Mouse (Mus musculus) embryonic facial prominence, embryonic 15.5 days (tissue): ENCODE measurements around the gene Spg20. TPM values are rescaled to one million over a fixed set of nuclear protein-coding genes. Genes with fewer than 3 reads are reported as not detected.

Source experiments
- ATAC-seq: fragments of 200-750 bp; cut with Nextera tagmentation; 2 replicates; pipeline ENCODE4 v1.8.0; 2017; ENCODE audit warnings: low read depth, moderate TSS enrichment; ENCODE audit not compliant: insufficient number of reproducible peaks, low FRiP score, low TSS enrichment
- H3K27ac ChIP-seq: fragments of 300-500 bp; sonication (generic); replicated peaks from 2 replicates; pipeline ENCODE4 v1.5.1; 2015; ENCODE audit warnings: mild to moderate bottlenecking, inconsistent platforms
- H3K27me3 ChIP-seq: fragments of 300-500 bp; sonication (generic); 2 replicates; pipeline ENCODE4 v1.6.1; 2015; ENCODE audit warnings: inconsistent platforms
- H3K36me3 ChIP-seq: fragments of 300-500 bp; sonication (generic); 2 replicates; pipeline ENCODE4 v1.6.1; 2015; ENCODE audit warnings: mild to moderate bottlenecking, inconsistent platforms
- H3K4me1 ChIP-seq: fragments of 300-500 bp; sonication (generic); 2 replicates; pipeline ENCODE4 v1.6.1; 2015; ENCODE audit warnings: inconsistent platforms
- H3K4me2 ChIP-seq: fragments of 300-500 bp; sonication (generic); replicated peaks from 2 replicates; pipeline ENCODE4 v1.6.1; 2015; ENCODE audit warnings: mild to moderate bottlenecking, inconsistent platforms
- H3K4me3 ChIP-seq: fragments of 300-500 bp; sonication (generic); replicated peaks from 2 replicates; pipeline ENCODE4 v1.5.1; 2015; ENCODE audit warnings: mild to moderate bottlenecking, inconsistent platforms
- H3K9ac ChIP-seq: fragments of 300-500 bp; sonication (generic); 2 replicates; pipeline ENCODE4 v1.6.1; 2015; ENCODE audit warnings: inconsistent platforms
- H3K9me3 ChIP-seq: fragments of 300-500 bp; sonication (generic); replicated peaks from 2 replicates; pipeline ENCODE4 v1.6.1; 2016; ENCODE audit warnings: inconsistent platforms
- WGBS: fragments of 180-500 bp; shearing (Covaris S2); methylation state at CpG from one replicate; pipeline ENCODE4 v1.1.7; 2015; 5-methylcytosine and 5-hydroxymethylcytosine counted together
- polyA plus RNA-seq: library from polyadenylated mRNA; unstranded; fragments of >200 nt; fragmentation: Nextera tagmentation; extraction: Ambion mirVana; gene quantifications from 2 replicates; pipeline ENCODE4 v1.2.1, GENCODE M21; 2015

Gene Spg20
- polyA plus RNA-seq: 65.9 and 67.8 TPM in 2 replicates

DNA sequence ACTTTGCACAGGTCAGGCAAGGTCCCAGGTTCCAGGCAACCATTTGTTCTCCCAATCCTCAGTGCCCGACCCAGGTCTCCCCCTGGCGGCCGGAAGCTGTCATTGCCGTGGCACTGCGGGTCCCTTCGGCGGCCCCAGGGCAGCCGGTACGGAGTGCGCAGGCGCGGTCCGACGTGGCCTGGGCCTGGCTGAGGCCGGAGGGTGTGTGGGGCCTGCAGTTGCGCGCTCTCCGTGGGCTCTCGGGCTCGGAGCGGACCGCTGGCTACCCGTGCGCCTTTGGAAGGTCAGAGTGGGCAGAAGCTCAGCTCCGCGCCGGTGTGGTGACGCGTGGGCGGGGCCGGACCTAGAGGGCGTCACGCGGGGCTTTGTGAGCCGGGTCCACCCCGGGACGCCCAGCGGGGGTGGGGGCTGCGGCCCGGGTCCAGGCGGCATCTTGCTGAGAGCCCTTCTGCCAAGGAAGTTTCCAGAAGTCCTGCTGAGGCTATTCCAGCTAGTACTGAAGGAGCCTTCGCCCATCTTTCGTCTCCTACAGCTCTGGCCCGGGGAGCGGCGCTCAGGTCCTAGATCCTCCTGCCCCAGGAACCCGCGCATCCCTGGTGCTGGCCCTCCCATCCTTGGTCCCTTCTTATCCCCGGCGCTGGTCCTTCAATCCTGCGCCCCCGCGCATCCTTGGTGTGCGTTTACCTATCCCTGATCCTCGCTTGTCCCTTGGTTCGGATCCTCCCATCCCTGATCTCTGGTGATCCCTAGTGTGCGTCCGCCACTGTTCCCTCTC lies at the start of gene Spg20:
TSS of gene Spg20 (plus strand) at position 174 of the 775 bp plus-strand sequence.
- under 1% methylated on average over 58 of the region's 58 CpGs for WGBS
- H3K27ac ChIP-seq: peak within 1 kb of the TSS; percentile 97
- ATAC-seq: peak; percentile 93
- peak within 1 kb of the TSS; percentile 90 for H3K4me3 ChIP-seq
- no peaks in the 10 kb centered on the region for H3K9me3 ChIP-seq
- peaks cover 8% of the 10 kb centered on the region for H3K36me3 ChIP-seq
- peaks cover 18% of the 10 kb centered on the region for H3K4me1 ChIP-seq
- peak within 1 kb of the TSS; percentile 96 for H3K9ac ChIP-seq
- no peaks in the 10 kb centered on the region for H3K27me3 ChIP-seq
- H3K4me2 ChIP-seq: peak within 1 kb of the TSS; percentile 54

DNA sequence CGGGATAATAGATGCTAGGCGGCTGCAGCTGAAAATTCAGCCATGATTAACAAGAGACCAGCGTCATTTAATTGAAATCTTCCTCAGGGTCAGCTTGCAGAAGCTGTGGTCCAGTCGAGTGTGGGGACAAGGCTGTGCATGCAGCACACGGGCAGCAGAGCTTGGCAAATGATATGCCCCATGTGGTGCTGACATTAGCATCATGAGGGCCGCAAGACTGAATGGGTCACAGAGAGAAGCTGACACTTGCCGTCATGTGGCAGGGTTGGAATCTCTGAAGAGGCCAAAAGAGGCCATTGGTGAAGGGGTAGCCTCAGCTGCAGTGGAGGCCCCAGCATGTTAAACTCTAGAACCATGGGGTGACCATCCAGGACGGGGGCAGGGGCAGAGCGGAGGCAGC lies 49.3 kb upstream of the Spg20 start:
- 67% methylated on average over 9 of the region's 9 CpGs for WGBS
- Histone ChIP-seq H3K4me2 (no peak overlapping the region), H3K27ac (no peak overlapping the region), H3K9ac (no peak overlapping the region), H3K27me3 (peaks cover 4% of the 10 kb centered on the region; the same call in 1 of the 2 replicates), H3K4me3 (no peak overlapping the region), H3K4me1 (no peaks in the 10 kb centered on the region), H3K36me3 (no peaks in the 10 kb centered on the region), H3K9me3 (no peaks in the 10 kb centered on the region)
- ATAC-seq: no peak

DNA sequence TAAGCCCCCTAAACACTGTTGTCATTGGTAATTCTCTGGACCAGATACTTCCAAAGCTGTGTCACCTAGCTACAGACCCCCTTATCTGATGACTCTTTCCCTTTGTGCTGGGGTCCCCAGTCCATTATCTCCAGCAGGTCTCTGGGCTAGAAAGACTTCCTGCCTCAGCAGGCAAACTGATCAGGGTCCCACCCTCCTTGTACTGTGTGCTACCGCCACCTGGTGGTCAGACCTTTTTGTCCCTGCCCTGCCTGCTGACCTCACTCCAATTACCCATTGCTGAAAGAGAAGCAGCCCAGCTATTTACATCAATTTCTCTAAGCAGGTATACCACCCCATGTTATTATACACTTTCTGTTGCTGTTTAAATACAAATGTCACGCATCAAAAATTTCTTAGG lies 47.5 kb upstream of the Spg20 start:
- Histone ChIP-seq H3K9me3 (no peaks in the 10 kb centered on the region), H3K4me3 (no peak overlapping the region), H3K4me2 (no peak overlapping the region), H3K27me3 (peaks cover 7% of the 10 kb centered on the region; the same call in 1 of the 2 replicates), H3K27ac (no peak overlapping the region), H3K9ac (no peak overlapping the region), H3K4me1 (no peaks in the 10 kb centered on the region), H3K36me3 (no peaks in the 10 kb centered on the region)
- no peak for ATAC-seq
- WGBS: 8% methylated on average over 2 of the region's 2 CpGs

DNA sequence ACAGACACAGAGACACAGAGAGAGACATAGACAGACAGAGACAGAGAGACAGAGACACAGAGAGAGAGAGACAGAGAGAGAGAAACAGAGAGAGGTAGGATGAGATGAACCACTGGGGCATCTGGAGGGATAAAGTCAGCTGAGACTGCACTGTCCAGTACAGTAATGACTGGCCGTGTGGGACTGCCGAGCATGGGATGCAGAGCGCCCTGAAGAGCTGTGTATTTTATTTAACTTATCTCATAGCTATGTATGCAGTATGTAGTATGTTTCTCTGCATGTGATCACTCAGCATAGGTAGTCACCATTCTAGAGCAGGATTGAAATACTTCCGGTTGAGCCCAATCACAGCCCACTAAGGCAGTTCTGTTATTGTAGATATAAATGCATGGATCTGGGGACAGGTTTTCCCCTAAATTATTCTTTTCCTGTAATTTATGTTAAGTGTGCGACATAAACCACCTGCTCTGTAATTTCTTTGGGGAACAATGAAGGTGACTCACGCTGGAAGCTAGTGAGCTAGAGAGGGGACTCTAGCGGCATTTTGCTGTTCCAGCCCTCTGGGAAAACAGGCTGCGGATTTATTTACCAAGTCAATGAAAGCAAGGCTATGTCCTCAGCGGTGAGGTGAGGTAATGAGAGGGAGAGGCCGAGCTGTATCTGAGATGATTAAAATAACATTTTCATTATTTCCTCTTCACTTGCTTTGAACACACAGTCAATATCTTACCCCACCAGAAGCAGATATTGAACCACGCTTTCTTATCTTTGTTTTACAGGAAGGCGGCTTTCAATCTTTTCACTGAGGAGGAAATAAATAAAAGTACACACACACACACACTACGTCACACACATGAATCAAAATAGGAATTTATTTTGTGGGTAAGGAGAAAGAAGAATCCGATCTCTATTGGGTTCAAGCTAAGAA lies 45.9 kb upstream of the Spg20 start:
- H3K9me3 ChIP-seq: no peaks in the 10 kb centered on the region
- 60% methylated on average over 14 of the region's 14 CpGs for WGBS
- no peaks in the 10 kb centered on the region for H3K4me1 ChIP-seq
- no peaks in the 10 kb centered on the region for H3K36me3 ChIP-seq
- H3K4me3 ChIP-seq: no peak overlapping the region
- no peak overlapping the region for H3K9ac ChIP-seq
- H3K27ac ChIP-seq: no peak overlapping the region
- peaks cover 7% of the 10 kb centered on the region; the same call in 1 of the 2 replicates for H3K27me3 ChIP-seq
- no peak overlapping the region for H3K4me2 ChIP-seq
- no peak for ATAC-seq

DNA sequence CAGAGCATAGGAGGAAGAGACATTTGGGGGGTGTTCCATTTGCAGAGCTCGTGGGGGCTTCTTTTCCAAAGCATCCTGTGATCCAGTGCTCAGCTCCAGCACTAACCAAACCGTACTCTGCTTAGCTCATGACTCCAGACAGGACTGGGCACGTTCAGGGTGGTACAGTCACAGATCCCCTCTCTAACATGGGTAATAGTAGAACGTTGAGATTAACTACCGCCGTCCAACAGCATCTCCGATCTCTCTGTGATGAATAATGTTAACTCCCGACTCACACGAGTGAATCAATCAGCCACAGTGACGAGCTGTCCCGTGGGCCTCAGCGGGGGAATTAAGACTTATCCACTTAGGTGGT lies 45.3 kb upstream of the Spg20 start:
- no peaks in the 10 kb centered on the region for H3K9me3 ChIP-seq
- no peak for ATAC-seq
- no peaks in the 10 kb centered on the region for H3K4me1 ChIP-seq
- H3K27ac ChIP-seq: no peak overlapping the region
- H3K9ac ChIP-seq: no peak overlapping the region
- no peaks in the 10 kb centered on the region for H3K36me3 ChIP-seq
- no peak overlapping the region for H3K4me2 ChIP-seq
- no peak overlapping the region for H3K4me3 ChIP-seq
- H3K27me3 ChIP-seq: peaks cover 7% of the 10 kb centered on the region; the same call in 1 of the 2 replicates
- 44% methylated on average over 12 of the region's 12 CpGs for WGBS

DNA sequence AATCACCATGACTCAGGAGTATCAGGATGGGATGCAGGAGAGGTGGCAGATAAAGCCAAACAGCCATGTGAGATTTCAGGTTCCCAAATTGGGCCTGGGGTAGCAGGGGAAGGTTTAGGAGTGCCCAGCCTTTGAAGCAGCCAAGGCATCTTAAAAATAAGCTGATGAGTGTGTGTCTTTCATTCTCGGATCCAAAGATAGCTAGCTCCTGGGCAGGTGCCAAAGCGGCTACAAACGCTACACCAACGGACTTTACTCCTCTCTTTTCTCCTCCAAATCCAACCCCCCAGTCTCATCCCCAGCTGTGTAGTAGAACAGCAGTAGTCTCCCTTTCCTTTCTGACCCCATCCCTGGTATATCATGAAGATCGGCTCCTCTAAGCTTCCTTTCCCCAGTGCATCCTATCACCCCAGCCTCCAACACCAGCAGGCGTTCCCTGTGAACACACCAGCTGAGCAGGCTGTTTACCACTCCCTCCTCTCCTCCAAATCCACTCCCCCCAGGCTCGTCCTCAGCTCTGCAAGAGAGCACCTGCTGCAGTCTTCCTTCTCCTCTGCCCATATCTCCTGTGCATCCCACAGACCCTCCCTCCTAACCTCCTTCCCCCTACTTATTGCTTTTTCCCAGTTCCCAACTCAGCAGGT lies 44.0 kb upstream of the Spg20 start:
- no peaks in the 10 kb centered on the region for H3K4me1 ChIP-seq
- peaks cover 7% of the 10 kb centered on the region; the same call in 1 of the 2 replicates for H3K27me3 ChIP-seq
- no peaks in the 10 kb centered on the region for H3K36me3 ChIP-seq
- no peak overlapping the region for H3K9ac ChIP-seq
- H3K4me2 ChIP-seq: no peak overlapping the region
- 36% methylated on average over 7 of the region's 7 CpGs for WGBS
- no peak overlapping the region for H3K4me3 ChIP-seq
- no peak for ATAC-seq
- no peaks in the 10 kb centered on the region for H3K9me3 ChIP-seq
- no peak overlapping the region for H3K27ac ChIP-seq

DNA sequence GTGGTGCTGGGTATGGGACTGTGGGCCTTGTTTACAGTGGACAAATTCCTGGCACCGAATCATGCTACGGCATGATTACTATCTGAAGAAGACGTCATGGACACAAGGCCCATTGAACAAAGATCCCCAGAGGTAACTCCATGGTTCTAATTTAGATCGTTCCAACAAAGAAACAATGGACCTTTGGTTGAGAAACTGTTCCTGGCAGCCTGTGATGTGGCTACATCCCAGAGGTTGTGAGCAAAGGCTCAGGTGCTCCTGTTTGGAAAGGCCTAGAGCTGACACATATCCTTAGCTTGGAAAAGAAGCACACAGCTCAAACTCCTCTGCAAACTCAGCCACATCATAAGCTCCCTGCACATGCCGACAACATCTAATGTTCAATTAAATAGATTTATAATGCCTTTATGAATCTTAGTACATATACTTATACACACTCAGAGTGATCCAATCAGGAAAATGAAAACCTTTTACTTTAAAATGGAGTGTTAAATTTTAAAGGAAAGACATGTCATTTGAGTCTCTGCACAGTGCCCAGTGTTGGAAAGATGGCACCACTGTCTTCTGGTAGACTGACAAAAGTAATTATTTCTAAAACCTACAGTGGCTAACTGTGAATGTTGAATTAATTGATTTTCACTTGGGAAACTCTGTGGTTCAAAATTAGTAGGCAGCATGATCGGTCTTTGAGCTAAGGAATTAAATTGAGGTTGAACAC lies 37.2 kb upstream of the Spg20 start:
- ATAC-seq: no peak
- Histone ChIP-seq H3K36me3 (no peaks in the 10 kb centered on the region), H3K9me3 (no peaks in the 10 kb centered on the region), H3K27me3 (no peaks in the 10 kb centered on the region), H3K9ac (no peak overlapping the region), H3K4me1 (no peaks in the 10 kb centered on the region), H3K27ac (no peak overlapping the region), H3K4me2 (no peak overlapping the region), H3K4me3 (no peak overlapping the region)
- WGBS: 60% methylated on average over 6 of the region's 6 CpGs

DNA sequence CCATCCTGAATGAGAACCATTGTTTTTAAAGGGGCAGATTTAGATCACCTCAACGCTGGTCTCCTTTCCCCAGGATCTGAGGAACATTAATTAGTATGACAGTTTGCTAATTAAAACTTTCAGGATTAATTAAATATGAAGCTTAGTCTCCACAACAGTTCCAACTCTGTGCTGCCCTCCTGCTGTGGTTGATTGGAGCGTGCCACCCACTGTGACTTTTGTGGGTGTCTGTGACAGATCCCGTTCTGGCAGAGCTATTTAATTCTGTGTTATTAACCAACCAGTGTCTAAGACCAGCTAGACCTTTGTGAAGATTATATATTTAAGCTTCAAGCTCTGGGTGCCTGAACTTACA lies 36.6 kb upstream of the Spg20 start:
- H3K9ac ChIP-seq: no peak overlapping the region
- WGBS: 49% methylated on average over 3 of the region's 3 CpGs
- no peaks in the 10 kb centered on the region for H3K27me3 ChIP-seq
- H3K4me1 ChIP-seq: no peaks in the 10 kb centered on the region
- H3K4me3 ChIP-seq: no peak overlapping the region
- ATAC-seq: no peak
- no peak overlapping the region for H3K27ac ChIP-seq
- no peak overlapping the region for H3K4me2 ChIP-seq
- no peaks in the 10 kb centered on the region for H3K36me3 ChIP-seq
- H3K9me3 ChIP-seq: no peaks in the 10 kb centered on the region

DNA sequence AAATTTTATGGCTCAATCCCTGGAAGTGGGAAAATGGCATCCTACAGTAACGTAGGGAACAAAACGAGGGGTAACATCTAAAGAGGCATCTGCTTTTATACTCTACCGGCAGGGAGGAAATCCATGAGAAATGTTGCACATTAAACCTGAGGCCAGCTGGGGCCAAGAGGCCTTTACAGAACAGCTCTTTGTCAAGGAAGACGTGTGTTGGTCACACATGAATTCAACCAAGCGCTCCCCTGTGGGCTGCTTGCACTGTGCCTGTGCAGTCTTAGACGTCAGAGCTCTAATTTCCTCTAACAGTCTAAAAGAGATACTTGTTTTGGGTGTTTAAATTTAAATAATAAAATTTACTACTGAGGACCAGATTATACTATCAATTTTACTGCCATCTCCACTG lies 33.7 kb upstream of the Spg20 start:
- H3K4me1 ChIP-seq: no peaks in the 10 kb centered on the region
- no peaks in the 10 kb centered on the region for H3K9me3 ChIP-seq
- H3K36me3 ChIP-seq: no peaks in the 10 kb centered on the region
- no peak overlapping the region for H3K4me3 ChIP-seq
- no peak overlapping the region for H3K27ac ChIP-seq
- no peak overlapping the region for H3K4me2 ChIP-seq
- WGBS: 41% methylated on average over 6 of the region's 6 CpGs
- no peak overlapping the region for H3K9ac ChIP-seq
- no peak for ATAC-seq
- H3K27me3 ChIP-seq: no peaks in the 10 kb centered on the region

DNA sequence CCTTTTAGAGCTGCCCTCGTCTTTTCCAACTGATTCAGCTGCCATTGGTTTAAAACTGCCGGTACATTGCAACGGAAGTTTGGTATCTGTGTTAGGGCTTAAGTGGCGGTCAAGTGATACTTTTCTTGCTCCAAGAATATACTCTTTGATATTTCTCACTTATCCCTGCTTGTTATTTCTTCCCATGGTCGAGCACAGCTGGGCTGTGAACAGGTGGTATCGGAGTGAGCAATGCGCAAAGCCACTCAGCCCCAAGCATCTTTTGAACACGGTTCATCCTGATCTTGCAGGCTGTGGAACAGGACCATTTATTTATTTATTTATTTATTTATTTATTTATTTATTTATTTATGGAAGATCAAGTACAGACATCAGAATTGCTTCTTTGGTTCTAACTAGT lies 32.3 kb upstream of the Spg20 start:
- Histone ChIP-seq H3K9ac (no peak overlapping the region), H3K4me1 (no peaks in the 10 kb centered on the region), H3K27me3 (no peaks in the 10 kb centered on the region), H3K9me3 (no peaks in the 10 kb centered on the region), H3K27ac (no peak overlapping the region), H3K4me3 (no peak overlapping the region), H3K36me3 (no peaks in the 10 kb centered on the region), H3K4me2 (no peak overlapping the region)
- no peak for ATAC-seq
- 75% methylated on average over 8 of the region's 8 CpGs for WGBS

DNA sequence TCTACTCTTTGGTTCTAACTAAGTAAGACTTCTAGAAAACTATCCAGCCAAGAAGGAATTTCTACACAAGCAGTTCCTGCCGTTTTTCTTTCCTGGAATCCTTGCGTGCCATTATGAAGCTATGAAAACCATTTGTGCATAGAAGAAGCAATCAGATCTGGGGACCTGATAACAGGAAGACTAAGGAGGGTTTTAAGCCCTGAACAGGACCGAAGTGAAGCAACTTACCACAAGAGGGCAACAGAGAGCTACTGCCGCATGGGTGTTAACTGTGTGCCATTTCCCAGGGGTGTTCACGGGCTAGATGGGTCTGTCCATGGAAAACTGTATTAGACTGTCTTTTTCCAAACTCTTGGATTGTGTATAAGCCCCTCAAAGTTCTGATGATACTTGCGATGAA lies 31.9 kb upstream of the Spg20 start:
- 12% methylated on average over 6 of the region's 6 CpGs for WGBS

More for the DNA sequence above, 31.9 kb upstream of the Spg20 start:
- H3K4me2 ChIP-seq: no peak overlapping the region
- no peaks in the 10 kb centered on the region for H3K27me3 ChIP-seq
- H3K36me3 ChIP-seq: no peaks in the 10 kb centered on the region
- H3K27ac ChIP-seq: no peak overlapping the region
- no peak overlapping the region for H3K9ac ChIP-seq
- H3K4me1 ChIP-seq: no peaks in the 10 kb centered on the region
- 0 out of 2 replicates have a peak, but pooled peaks have one; percentile 63 for ATAC-seq
- H3K4me3 ChIP-seq: no peak overlapping the region
- no peaks in the 10 kb centered on the region for H3K9me3 ChIP-seq
